Mouse (Mus musculus): Measurements from ENCODE around the gene Chd9.
A peak's percentile ranks its signal among the peaks of the same experiment; 100 is the strongest.

Gene Chd9

GRCm38 (mm10) chr8:90828181-90828986 is at the start of gene Chd9:
Gene Chd9, plus strand, starts transcription at chr8:90828352.
- peak; percentile 91 for DNase-seq (ENCODE audit: low spot score)

- DNase-seq (ENCODE audit: low spot score), result no peak
Observed at GRCm38 (mm10) chr8:90791616-90792015, 36.5 kb upstream of the Chd9 start.

DNA sequence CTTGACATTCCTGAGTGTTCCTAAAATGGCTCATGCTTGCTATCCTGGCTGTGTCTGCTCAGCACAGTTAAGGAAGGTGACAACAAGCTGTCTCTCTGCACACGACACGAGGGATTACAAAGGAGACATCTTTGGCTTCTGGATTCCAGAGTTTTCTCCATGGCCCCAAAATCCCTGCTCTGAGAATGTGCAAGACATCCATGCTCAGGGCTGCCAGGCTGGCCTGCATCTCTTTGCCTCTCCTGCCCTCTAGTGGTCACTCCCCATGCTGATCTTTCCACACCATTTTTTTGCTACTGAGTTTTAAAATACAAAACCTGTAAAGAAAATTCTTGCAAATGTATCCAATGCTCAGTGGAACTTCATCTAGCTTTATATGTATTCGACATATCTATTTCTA is 34.4 kb upstream of the Chd9 start:
- peak; percentile 77 for DNase-seq (ENCODE audit: low spot score)

DNA sequence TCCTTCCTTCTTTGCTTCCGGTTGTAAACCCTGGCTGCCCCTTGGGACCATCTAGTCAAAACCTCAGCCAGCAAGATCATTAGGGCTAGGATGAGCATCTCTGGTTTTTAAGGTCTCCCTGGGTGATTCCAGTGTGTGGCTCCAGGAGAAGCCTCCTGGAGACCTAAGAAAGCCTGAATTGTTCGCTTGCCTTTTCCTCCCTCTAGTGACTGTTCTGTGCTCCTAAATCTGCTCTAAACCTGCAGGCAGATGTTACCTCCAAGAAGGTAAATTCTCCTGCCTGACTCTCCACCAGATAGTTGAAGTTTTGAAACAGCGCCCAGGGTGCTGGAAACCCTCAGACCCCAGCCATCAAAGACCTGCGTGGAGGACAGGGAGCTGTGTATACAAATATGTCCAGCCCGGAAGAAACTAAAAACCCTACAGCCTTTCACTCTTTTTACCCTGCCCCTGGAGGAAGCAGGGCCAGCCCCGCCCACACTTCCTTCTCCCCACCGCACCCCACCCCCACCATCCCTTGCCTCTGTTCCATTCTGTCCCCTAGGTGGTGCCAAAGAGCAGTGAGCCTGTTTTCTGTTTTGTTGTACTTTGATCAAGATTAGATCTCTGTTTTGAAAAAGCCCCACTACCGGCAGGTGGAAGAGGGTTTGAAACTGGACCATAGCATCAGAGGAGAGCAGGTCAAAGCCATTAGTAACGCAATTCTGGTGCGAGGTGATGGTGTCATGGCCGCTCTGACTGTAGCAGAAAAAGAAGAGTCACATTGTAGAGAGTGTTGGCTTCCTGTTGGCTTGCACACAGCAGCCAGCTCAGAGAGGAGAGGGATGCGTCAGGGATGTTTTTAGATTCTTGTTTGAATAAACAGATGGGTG is 32.9 kb upstream of the Chd9 start:
- peak; percentile 18 for DNase-seq (ENCODE audit: low spot score)

DNA sequence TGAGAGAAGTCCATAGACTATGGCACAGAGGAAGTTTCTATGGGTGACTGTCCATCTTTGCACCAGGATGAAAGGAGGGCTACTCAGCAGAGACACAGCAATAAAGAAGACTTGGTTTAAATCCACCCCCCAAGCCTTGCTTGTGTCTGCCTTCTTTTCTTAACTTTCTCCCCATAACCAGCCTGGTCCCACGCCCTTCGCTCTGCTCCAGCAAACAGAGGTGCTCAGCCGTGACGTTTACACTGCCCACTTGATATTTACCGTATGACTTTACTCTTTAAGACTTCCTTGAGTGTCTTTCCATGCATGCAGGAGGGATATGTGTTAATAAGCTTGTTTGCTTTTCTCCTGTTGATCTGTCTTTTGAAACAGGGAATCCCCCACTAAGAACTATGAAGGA is 28.7 kb upstream of the Chd9 start:
- DNase-seq (ENCODE audit: low spot score), result no peak

GRCm38 (mm10) chr8:90813602-90814320 is 14.4 kb upstream of the Chd9 start:
- no peak for DNase-seq (ENCODE audit: low spot score)

DNA sequence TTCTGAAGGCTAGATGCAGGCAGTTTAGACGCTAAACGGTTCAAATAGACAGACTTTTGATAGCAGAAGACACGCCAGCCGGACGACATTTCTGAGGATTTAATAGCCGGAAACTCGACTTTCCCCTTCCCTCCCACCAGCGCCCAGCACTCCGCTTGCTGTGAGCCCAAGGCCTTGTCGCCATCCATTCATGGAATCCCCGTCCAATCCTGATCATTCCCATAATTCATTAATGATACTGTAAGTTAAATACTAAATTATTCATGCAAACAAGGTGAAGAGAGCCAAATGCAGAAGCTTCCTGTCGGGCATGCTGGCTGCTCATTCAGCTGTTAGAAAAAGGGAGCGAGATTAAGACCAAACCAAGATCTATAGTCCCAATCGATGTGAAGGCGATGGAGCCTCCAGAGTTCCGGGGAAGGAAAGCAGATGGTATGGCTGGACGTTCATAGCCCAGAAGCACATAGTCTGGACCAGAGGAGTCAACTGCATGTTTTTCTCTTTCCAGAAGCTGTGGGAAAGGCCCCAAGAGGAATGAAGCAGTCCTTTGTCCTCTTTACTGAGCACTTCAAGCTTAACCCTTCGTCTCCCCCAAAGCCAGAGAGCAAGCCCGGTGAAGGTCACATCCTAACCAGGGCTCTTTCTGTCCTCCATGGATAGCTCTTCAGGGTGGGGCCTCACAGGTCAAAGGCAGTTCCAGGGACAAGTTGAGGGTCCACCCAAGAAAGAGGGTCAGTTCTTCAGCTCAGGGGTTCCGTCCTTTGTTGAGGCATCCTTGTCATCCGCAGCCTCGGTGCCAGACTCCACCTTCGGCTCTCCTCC is 11.9 kb upstream of the Chd9 start:
- DNase-seq (ENCODE audit: low spot score), result no peak

- DNase-seq (ENCODE audit: low spot score), result no peak
Observed at GRCm38 (mm10) chr8:90817293-90817692, 10.9 kb upstream of the Chd9 start, which contains the start of gene Gm19935. Gene Gm19935, minus strand, starts transcription at chr8:90817393.

- no peak for DNase-seq (ENCODE audit: low spot score)
Observed at GRCm38 (mm10) chr8:90819561-90820320, 8.4 kb upstream of the Chd9 start.

GRCm38 (mm10) chr8:90820321-90820696 is 7.8 kb upstream of the Chd9 start:
- no peak for DNase-seq (ENCODE audit: low spot score)

GRCm38 (mm10) chr8:90822443-90822842 is 5.7 kb upstream of the Chd9 start:
- DNase-seq (ENCODE audit: low spot score), result no peak

GRCm38 (mm10) chr8:90825459-90825871 is 2.7 kb upstream of the Chd9 start:
- no peak for DNase-seq (ENCODE audit: low spot score)

- no peak for DNase-seq (ENCODE audit: low spot score)
Observed at GRCm38 (mm10) chr8:90828987-90829740, 1.0 kb downstream of the Chd9 start.

DNA sequence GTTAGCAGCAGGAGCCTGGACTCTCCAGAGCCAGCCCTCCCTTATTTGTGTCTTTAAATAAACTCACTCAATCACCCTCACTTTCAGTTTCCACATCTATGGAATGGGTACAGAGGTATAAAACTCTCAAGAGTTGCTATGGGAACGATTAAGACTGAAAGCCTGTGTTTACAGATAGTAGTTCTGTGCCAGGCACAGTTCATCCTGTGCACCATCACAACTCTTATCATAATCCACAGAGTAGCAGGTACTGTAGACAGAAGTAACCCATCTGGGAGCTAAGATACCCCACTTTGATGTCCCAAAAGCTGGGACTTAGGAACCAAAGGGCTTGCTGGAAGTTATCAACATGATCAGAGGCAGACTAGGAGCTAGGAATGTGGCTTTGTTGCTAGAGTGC is 1.7 kb downstream of the Chd9 start:
- DNase-seq (ENCODE audit: low spot score), result no peak

- DNase-seq (ENCODE audit: low spot score), result no peak
Observed at GRCm38 (mm10) chr8:90830980-90831379, 2.8 kb downstream of the Chd9 start.

DNA sequence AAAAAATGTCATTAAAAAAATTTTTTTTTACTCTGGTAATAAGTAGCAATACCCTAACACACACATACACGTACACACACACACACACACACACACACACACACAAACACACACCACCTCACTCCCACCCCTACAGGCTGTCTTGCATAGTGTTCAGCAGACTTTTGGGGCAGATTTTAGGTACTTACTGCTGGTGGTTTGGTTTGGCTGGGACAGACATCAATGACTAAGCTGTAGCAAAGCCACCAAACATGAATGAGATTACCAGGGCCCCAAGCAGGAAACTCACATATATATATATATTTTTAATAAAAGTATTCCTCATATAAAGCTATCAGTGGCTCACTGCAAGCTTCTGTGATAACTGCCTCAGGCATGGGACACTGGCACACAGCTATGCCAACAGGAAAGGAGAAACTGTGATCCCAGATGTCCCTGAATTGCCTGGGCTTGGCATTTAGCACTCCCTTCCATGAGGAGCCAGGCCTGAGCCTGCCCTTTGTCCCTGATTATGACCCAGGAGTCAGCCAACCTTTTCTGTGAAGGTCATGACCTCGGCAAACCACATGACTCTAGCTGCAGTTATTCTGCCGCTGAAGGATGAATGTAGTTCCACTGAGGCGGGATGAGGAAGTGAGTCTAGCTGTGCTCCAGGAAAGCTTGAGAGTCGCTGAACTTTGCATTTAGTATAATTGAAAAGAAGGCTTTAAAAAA is 4.6 kb downstream of the Chd9 start:
- DNase-seq (ENCODE audit: low spot score), result no peak

- DNase-seq (ENCODE audit: low spot score), result no peak
Observed at GRCm38 (mm10) chr8:90833628-90834320, 5.6 kb downstream of the Chd9 start.

DNA sequence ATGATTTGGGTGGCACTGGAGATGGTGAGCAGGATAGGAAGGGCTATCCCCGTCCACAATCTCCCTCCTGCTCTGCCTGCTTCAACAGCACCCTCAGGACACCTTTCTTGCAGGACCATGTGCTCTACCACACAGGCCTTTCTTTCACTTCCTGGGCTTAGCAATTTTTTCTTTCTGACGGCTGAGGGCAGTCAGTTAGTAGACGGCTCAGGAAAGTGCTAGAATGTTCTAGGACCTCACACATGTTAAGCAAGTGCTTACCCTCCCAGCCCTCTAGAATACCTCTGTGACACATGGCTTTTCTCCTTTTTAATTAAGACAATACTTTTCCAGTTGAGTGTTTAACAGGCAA is 6.1 kb downstream of the Chd9 start:
- no peak for DNase-seq (ENCODE audit: low spot score)

DNA sequence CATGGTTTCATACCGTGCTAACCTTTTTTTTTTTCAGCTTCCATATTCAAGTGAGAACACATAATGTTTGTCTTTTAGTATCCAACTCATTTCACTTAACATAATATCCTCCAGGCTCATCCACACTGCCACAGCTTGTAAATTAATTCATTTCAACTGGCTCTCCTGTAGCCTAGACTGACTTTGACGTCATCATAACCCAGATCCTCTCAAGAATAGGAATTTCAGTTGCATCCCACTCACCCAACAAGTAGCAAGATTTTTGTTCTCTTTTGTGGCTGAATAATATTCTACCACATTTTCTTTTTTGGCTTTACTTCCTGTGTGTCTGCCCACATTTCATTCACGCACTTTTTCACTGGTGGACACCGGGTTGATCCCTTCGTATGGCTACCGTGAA is 9.3 kb downstream of the Chd9 start:
- no peak for DNase-seq (ENCODE audit: low spot score)

Measured in left cerebral cortex, adult 11 months (tissue).